Mouse (Mus musculus): ENCODE results near the gene Ngly1.

The Ngly1 gene

GRCm38 (mm10) chr14:16335835-16336417 is 86.8 kb downstream of the Ngly1 start:
- DNase-seq = peak; percentile 43

GRCm38 (mm10) chr14:16347505-16347904 is 98.4 kb downstream of the Ngly1 start:
- DNase-seq = no peak

GRCm38 (mm10) chr14:16359704-16360103 is 110.6 kb downstream of the Ngly1 start:
- no peak for DNase-seq

All from thymus, postnatal 25 days (tissue).